Mouse (Mus musculus) heart, embryonic 11.5 days (tissue): Measurements from ENCODE around the gene Dis3l2. TPM values are rescaled to one million over a fixed set of nuclear protein-coding genes. Genes with fewer than 3 reads are reported as not detected.

ENCODE experiments used
- ATAC-seq: fragments of 200-750 bp; cut with Nextera tagmentation; replicated peaks from 2 replicates; pipeline ENCODE4 v1.8.0; 2017; ENCODE audit warnings: moderate library complexity; ENCODE audit not compliant: insufficient number of reproducible peaks, low FRiP score, low TSS enrichment
- H3K27ac ChIP-seq: fragments of 300-500 bp; sonication (generic); 2 replicates; pipeline ENCODE4 v1.5.1; 2014; ENCODE audit warnings: mild to moderate bottlenecking, low read depth, low read length
- H3K27me3 ChIP-seq: fragments of 300-500 bp; sonication (generic); 2 replicates; pipeline ENCODE4 v1.6.1; 2014; ENCODE audit warnings: mild to moderate bottlenecking, low read length, mixed read lengths; ENCODE audit not compliant: control insufficient read depth, insufficient read depth
- H3K36me3 ChIP-seq: fragments of 300-500 bp; sonication (generic); 2 replicates; pipeline ENCODE4 v1.6.1; 2014; ENCODE audit warnings: mild to moderate bottlenecking, low read length, moderate library complexity, mixed read lengths; ENCODE audit not compliant: control insufficient read depth, insufficient read depth
- H3K4me1 ChIP-seq: fragments of 300-500 bp; sonication (generic); 2 replicates; pipeline ENCODE4 v1.6.1; 2014; ENCODE audit warnings: low read length; ENCODE audit not compliant: control insufficient read depth, insufficient read depth
- H3K4me2 ChIP-seq: fragments of 300-500 bp; sonication (generic); 2 replicates; pipeline ENCODE4 v1.6.1; 2014; ENCODE audit warnings: mild to moderate bottlenecking, moderate library complexity
- H3K4me3 ChIP-seq: fragments of 300-500 bp; sonication (generic); 2 replicates; pipeline ENCODE4 v1.5.1; 2014; ENCODE audit warnings: low read depth, low read length
- H3K9ac ChIP-seq: fragments of 300-500 bp; sonication (generic); 2 replicates; pipeline ENCODE4 v1.6.1; 2014; ENCODE audit warnings: mild to moderate bottlenecking, low read depth, low read length, moderate library complexity
- H3K9me3 ChIP-seq: fragments of 300-500 bp; sonication (generic); replicated peaks from 2 replicates; pipeline ENCODE4 v1.6.1; 2016; ENCODE audit warnings: low read length; ENCODE audit not compliant: control insufficient read depth
- WGBS: fragments of 180-500 bp; shearing (Covaris S2); extraction: QIAGEN DNeasy Blood & Tissue Kit; methylation state at CpG from one replicate; pipeline ENCODE4 v1.1.7; 2014; ENCODE audit not compliant: insufficient replicate concordance; 5-methylcytosine and 5-hydroxymethylcytosine counted together
- polyA plus RNA-seq: library from polyadenylated mRNA; unstranded; fragments of >200 nt; fragmentation: Nextera tagmentation; extraction: Ambion mirVana; gene quantifications from 2 replicates; pipeline ENCODE4 v1.2.1, GENCODE M21; 2014

The Dis3l2 gene
- polyA plus RNA-seq, 1 experiment from 2014 or later, result 15.8 TPM

DNA sequence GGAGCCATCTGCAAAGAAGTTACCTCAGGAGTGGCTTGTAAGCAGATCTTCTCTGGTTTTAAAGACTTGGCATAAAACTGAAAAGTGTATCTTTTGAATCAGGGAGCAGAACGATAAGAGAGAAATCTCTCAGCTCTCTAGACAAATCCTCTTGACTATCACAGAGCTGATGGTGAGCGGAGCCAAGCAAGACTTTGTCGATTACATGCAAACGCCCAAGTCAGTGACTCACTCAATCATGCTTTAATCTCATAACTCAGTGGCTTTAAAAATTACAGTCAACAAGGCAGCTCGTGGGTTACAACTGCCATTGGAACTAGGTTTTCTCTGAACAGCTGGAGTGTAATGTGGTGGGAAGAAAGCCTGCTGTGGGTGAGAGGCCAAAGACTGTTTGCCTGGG is 297.8 kb downstream of the Dis3l2 start:
- Histone ChIP-seq H3K27ac (no peak overlapping the region), H3K4me3 (no peak overlapping the region), H3K36me3 (no peaks in the 10 kb centered on the region), H3K27me3 (no peaks in the 10 kb centered on the region), H3K9me3 (no peaks in the 10 kb centered on the region), H3K9ac (no peak overlapping the region), H3K4me1 (no peaks in the 10 kb centered on the region), H3K4me2 (no peak overlapping the region)
- ATAC-seq, result no peak
- WGBS, result 65% methylated on average over 5 of the region's 5 CpGs

DNA sequence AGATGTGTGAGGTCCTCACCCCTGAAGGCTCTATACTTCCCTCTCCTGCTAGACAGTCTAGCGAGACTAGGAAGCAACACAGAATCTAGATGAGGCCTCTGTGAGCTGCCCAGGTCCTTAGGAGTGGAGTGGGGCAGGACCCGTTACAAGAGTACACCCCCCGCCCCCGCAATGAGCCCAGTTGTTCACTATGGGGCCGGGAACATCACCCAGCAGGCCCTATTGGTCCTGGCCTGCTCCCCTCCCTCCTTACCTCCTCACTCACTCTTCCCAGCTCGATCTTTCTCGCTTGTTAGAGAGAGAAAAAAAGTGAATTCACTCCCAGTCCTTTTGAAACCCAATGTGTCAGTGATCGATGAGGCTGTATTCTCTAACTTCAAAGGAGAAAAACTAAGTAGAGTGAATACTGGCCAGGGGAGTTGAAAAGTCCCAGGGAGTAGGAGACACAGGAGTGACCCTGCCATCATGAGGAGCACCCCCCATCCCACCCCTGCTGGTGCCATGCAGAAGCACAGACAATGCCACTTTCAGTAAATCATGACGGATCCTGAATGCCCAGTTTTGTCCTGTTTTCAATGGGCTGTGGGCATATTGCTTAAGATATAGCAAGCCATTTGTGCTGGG is 299.0 kb downstream of the Dis3l2 start:
- no peak overlapping the region for H3K4me2 ChIP-seq
- no peaks in the 10 kb centered on the region for H3K9me3 ChIP-seq
- ATAC-seq, result no peak
- 55% methylated on average over 9 of the region's 9 CpGs for WGBS
- H3K4me3 ChIP-seq, result no peak overlapping the region
- H3K36me3 ChIP-seq, result no peaks in the 10 kb centered on the region
- no peaks in the 10 kb centered on the region for H3K27me3 ChIP-seq
- H3K9ac ChIP-seq, result no peak overlapping the region
- H3K27ac ChIP-seq, result no peak overlapping the region
- H3K4me1 ChIP-seq, result no peaks in the 10 kb centered on the region

DNA sequence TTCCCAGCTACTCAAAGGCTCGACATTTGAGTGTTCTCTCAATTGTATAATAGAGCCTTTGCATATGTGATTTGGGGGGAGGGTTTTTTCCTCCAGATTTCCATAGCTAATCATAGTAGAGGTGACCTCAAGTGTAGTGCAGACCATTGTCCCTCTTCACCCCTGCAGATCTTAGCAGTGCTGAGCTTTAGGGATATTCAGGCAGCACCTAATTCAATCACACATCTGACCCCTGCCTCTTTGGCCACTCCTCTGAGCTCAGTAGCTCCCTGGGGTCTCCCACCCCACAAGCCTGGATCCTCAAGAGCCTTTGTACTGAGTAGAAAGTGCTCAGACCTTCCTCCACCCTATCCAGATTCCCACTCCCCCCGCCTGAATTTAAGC is 299.6 kb downstream of the Dis3l2 start:
- 48% methylated on average over 2 of the region's 2 CpGs for WGBS
- no peak for ATAC-seq
- H3K27ac ChIP-seq, result no peak overlapping the region
- no peaks in the 10 kb centered on the region for H3K36me3 ChIP-seq
- no peak overlapping the region for H3K4me2 ChIP-seq
- H3K4me3 ChIP-seq, result no peak overlapping the region
- no peak overlapping the region for H3K9ac ChIP-seq
- no peaks in the 10 kb centered on the region for H3K27me3 ChIP-seq
- no peaks in the 10 kb centered on the region for H3K4me1 ChIP-seq
- H3K9me3 ChIP-seq, result no peaks in the 10 kb centered on the region

DNA sequence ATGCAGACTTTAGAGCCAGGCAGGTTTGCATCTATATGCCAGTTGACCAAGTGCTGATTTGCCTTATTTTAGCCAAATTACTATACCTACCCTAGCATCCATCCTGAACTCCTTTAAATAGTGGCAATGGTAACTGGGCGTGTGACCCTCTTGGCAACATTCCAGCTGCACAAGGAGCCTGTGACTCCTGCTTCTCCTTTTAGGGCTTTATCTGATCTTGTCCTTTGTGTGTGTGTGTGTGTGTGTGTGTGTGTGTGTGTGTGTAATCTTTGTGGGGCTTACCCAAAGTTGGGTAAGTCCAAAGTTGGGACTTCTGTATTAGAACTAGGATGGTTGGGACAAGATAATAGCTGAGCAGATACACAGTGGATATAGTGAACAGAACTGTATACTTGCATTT is 302.8 kb downstream of the Dis3l2 start:
- Histone ChIP-seq H3K4me3 (no peak overlapping the region), H3K27ac (no peak overlapping the region), H3K9ac (no peak overlapping the region), H3K27me3 (no peaks in the 10 kb centered on the region), H3K9me3 (no peaks in the 10 kb centered on the region), H3K4me1 (no peaks in the 10 kb centered on the region), H3K36me3 (no peaks in the 10 kb centered on the region), H3K4me2 (no peak overlapping the region)
- WGBS, result 70% methylated on average over 1 of the region's 1 CpGs
- ATAC-seq, result no peak

DNA sequence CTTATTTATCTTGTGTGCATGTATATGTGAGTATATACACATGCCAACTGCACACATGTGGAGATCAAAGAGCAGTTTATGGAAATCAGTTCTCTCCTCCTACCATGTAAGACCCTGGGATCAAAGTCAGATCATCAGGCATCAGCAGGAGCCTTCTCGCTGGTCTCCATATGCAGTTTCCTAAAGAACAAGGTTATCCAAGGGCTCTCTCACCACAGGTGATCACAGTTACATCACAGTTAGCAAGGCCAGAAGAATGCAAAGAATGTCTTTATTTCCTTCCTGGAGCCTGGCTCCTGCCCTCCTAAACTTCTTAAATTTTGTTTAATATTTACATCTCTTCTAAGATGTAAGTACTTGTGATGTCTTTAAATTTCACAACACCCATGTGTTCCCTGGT is 304.6 kb downstream of the Dis3l2 start:
- no peaks in the 10 kb centered on the region for H3K4me1 ChIP-seq
- H3K9me3 ChIP-seq, result no peaks in the 10 kb centered on the region
- WGBS, result 37% methylated on average over 1 of the region's 1 CpGs
- no peak overlapping the region for H3K9ac ChIP-seq
- no peak overlapping the region for H3K4me3 ChIP-seq
- H3K36me3 ChIP-seq, result no peaks in the 10 kb centered on the region
- no peak overlapping the region for H3K27ac ChIP-seq
- H3K27me3 ChIP-seq, result no peaks in the 10 kb centered on the region
- no peak overlapping the region for H3K4me2 ChIP-seq
- no peak for ATAC-seq

DNA sequence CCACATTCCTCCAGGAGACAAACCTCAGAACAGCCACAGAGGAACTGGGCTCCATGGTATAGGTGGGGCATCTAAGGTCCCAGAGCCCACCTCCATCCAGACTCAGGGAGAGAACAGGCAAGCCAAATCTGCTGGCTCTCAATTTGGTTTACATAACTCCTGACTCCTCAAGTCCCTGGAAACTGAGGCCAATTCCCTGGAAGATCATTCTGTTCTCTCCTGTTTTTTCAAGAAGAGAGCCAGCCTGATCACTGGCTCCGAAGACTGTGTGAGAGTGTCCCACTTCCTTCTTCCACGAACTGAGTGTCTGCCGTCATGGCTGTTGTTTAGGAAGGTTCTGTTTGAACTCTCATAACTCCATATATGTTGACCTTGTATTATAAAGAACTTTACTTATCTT is 305.5 kb downstream of the Dis3l2 start:
- H3K4me1 ChIP-seq, result no peaks in the 10 kb centered on the region
- no peak overlapping the region for H3K27ac ChIP-seq
- H3K27me3 ChIP-seq, result no peaks in the 10 kb centered on the region
- H3K9me3 ChIP-seq, result no peaks in the 10 kb centered on the region
- H3K4me3 ChIP-seq, result no peak overlapping the region
- H3K9ac ChIP-seq, result no peak overlapping the region
- no peak overlapping the region for H3K4me2 ChIP-seq
- WGBS, result 82% methylated on average over 3 of the region's 3 CpGs
- ATAC-seq, result no peak
- H3K36me3 ChIP-seq, result no peaks in the 10 kb centered on the region

DNA sequence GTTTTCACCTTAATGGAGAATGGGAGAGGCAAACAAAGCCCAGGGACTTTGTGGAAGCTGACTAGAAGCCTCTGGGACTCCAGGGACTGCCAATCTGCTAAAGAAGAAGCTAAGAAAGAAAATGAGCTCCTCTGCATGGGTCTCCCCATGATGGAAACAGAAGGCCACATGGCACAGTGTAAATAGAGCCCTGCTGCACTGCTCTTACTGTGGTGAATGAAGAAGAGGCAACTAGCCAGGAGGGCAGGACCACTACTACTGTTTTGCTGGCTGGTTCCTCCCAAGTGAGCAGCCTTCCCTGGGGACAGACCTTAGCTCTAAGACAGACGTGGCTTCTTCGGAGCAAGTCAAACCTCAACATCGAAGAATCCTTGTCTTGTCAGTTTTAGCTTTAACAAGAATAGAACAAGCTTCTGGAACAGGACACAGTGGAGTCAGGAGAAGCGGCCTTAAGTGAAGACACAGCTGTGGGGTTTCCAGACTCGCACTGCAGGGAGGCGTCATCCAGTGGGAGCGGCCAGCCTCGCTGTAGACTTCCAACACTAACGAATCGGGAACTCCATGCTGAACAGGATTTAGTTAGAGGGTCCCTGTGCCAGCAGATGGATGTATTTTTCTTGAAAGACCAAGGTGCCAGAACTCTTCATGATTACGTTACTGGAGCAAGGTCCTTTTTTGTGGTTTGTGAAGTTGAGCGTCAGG is 307.2 kb downstream of the Dis3l2 start:
- no peak overlapping the region for H3K9ac ChIP-seq
- ATAC-seq, result no peak
- H3K4me3 ChIP-seq, result no peak overlapping the region
- 60% methylated on average over 12 of the region's 12 CpGs for WGBS
- no peak overlapping the region for H3K27ac ChIP-seq
- H3K9me3 ChIP-seq, result no peaks in the 10 kb centered on the region
- no peak overlapping the region for H3K4me2 ChIP-seq
- no peaks in the 10 kb centered on the region for H3K36me3 ChIP-seq
- no peaks in the 10 kb centered on the region for H3K4me1 ChIP-seq
- H3K27me3 ChIP-seq, result no peaks in the 10 kb centered on the region

DNA sequence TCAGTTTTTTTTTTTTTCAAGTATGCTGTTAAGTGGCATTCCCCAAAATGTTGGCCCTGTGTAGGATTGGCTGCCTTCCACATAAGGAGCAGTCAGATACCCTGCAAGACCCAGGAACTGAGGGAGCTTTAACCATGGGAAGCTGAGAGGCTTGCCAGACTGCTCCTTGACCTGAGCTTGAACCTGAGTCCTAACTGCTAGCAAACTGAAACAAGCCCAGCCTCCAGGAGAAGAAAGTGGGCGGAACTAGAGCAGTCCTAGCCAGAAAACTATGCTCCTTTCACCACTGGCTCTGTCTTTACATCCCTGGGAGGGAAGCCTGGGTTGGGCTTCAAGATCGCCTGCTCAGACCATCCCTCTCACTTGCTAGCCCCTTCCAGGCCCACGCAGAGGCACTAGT is 308.1 kb downstream of the Dis3l2 start:
- no peak overlapping the region for H3K9ac ChIP-seq
- no peaks in the 10 kb centered on the region for H3K9me3 ChIP-seq
- no peaks in the 10 kb centered on the region for H3K4me1 ChIP-seq
- no peak for ATAC-seq
- no peaks in the 10 kb centered on the region for H3K36me3 ChIP-seq
- H3K27ac ChIP-seq, result no peak overlapping the region
- no peaks in the 10 kb centered on the region for H3K27me3 ChIP-seq
- H3K4me3 ChIP-seq, result no peak overlapping the region
- 71% methylated on average over 3 of the region's 3 CpGs for WGBS
- H3K4me2 ChIP-seq, result no peak overlapping the region

DNA sequence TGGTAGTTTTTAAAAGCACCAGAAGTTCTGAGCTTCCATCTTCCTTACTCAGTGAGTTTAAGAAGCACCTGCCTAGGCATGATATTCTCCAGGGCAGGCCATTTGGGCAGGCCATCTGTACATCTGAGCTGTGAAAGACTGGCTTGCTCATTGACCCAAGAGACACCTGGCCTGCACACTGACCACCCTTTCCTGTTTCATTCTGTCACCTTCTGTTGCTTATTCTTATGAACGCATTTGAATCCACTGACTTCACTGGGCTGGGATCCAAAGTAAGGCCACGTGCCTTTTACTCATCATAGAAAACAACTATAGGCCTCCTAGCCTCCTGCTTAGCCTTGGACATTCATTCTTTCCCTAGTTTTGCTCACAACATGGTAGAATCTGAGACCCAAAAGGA is 309.0 kb downstream of the Dis3l2 start:
- Histone ChIP-seq H3K4me3 (no peak overlapping the region), H3K9ac (no peak overlapping the region), H3K4me1 (no peaks in the 10 kb centered on the region), H3K9me3 (no peaks in the 10 kb centered on the region), H3K4me2 (no peak overlapping the region), H3K36me3 (no peaks in the 10 kb centered on the region), H3K27ac (no peak overlapping the region), H3K27me3 (no peaks in the 10 kb centered on the region)
- WGBS, result 89% methylated on average over 2 of the region's 2 CpGs
- ATAC-seq, result no peak
